ENCODE assay signal across 7 mouse cellular contexts in the genomic region with DNA sequence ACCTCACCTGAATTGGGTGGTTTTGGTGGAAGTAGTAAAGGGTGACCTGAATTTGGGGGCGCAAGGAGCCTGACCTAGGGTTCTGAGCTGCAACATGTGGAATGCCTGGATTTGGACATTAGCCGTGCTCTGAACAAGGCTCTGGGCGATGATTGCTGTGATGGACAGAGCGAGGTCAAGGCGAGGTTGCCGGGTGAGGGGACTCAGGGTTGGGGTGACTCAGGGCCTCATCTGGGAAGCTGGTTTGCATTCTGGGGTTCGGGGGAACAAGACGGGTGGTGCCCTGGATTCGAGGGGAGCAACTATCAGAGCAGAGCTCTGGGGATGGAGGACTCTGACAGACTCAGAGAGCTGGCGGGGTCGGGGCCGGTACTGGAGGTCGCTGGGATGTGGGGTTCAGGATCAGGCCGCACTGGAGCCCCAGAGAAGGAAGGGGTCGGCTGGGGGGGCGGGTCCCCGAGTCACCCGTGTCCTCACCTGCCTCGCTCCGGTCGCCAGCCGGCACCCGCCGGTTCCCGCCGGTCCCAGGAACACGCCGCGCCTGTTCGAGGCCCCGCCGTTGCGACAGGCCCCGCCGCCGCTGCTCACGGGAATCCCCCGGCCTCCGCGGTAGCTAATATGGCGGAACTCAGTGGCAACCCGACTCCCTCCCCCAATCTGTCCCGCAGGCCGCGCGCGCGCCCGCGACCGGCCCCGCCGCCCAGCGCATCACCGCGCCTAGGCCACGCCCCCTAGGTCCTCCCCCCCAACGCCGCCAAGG. TPM values are rescaled to one million over a fixed set of nuclear protein-coding genes. Genes with fewer than 3 reads are reported as not detected.
DNase-seq lines count a peak whose midpoint lies in the region; ATAC-seq and TF ChIP-seq lines count a peak whose summit lies in the region.

A gene (minus strand): TSS at position 724 of the 760 bp plus-strand sequence.

- peak; percentile 28 for DNase-seq in 3T3-L1 (ENCODE audit: low read depth, low spot score)
- no peak for DNase-seq in heart, postnatal 0 days (ENCODE audit: low spot score)
- DNase-seq in limb, embryonic 10.5 days (ENCODE audit: low spot score): no peak
- no peak for DNase-seq in thymus, postnatal 14 days

- peak within 1 kb of the TSS; percentile 96 for H3ac ChIP-seq in C2C12 (ENCODE audit: control insufficient read depth, insufficient read length, low read depth)

- H3K27me3 ChIP-seq in C2C12 (ENCODE audit: control insufficient read depth, insufficient read depth, insufficient read length): no peaks in the 10 kb centered on the region
- no peaks in the 10 kb centered on the region for H3K27me3 ChIP-seq in embryonic facial prominence, embryonic 15.5 days
- H3K27me3 ChIP-seq in heart, postnatal 0 days (ENCODE audit: control insufficient read depth, insufficient read depth, low read length): no peaks in the 10 kb centered on the region
- no peaks in the 10 kb centered on the region for H3K27me3 ChIP-seq in limb, embryonic 10.5 days (ENCODE audit: low read depth, poor library complexity, severe bottlenecking)
- no peaks in the 10 kb centered on the region for H3K27me3 ChIP-seq in neural tube, embryonic 14.5 days (ENCODE audit: control insufficient read depth, insufficient read depth, low read length)

- H3K4me2 ChIP-seq in embryonic facial prominence, embryonic 15.5 days (replicated peaks): peak within 1 kb of the TSS; percentile 77
- H3K4me2 ChIP-seq in heart, postnatal 0 days (ENCODE audit: low read depth, low read length): peak within 1 kb of the TSS; percentile 83
- peak within 1 kb of the TSS; percentile 89 for H3K4me2 ChIP-seq in neural tube, embryonic 14.5 days (ENCODE audit: low read depth, low read length)

- no peak for TF ChIP-seq CTCF in C2C12 (IDR thresholded peaks at IDR 0.05; ENCODE audit: control insufficient read depth, insufficient read depth, insufficient read length)
- TF ChIP-seq CTCF in heart, postnatal 0 days (IDR thresholded peaks at IDR 0.05; ENCODE audit: low read depth): no peak

- ATAC-seq in embryonic facial prominence, embryonic 15.5 days (ENCODE audit: insufficient number of reproducible peaks, low FRiP score, low TSS enrichment, low read depth): no peak
- ATAC-seq in heart, postnatal 0 days (ENCODE audit: insufficient read depth, low read depth): peak; percentile 2; the same call in 1 of the 2 replicates
- ATAC-seq in neural tube, embryonic 14.5 days (ENCODE audit: low read depth): peak; percentile 52

- H3K79me2 ChIP-seq in C2C12 (ENCODE audit: control insufficient read depth, insufficient read depth): peaks cover 53% of the 10 kb centered on the region

- H3K27ac ChIP-seq in embryonic facial prominence, embryonic 15.5 days (replicated peaks): peak within 1 kb of the TSS; percentile 80
- peak within 1 kb of the TSS; percentile 78 for H3K27ac ChIP-seq in heart, postnatal 0 days (ENCODE audit: low read depth)
- H3K27ac ChIP-seq in limb, embryonic 10.5 days: peak within 1 kb of the TSS; percentile 96
- H3K27ac ChIP-seq in neural tube, embryonic 14.5 days (ENCODE audit: low read depth, low read length): peak within 1 kb of the TSS; percentile 79

- H3K9ac ChIP-seq in embryonic facial prominence, embryonic 15.5 days: peak within 1 kb of the TSS; percentile 88
- H3K9ac ChIP-seq in heart, postnatal 0 days (replicated peaks; ENCODE audit: low read depth, low read length): peak within 1 kb of the TSS; percentile 92
- peak within 1 kb of the TSS; percentile 79 for H3K9ac ChIP-seq in neural tube, embryonic 14.5 days (replicated peaks; ENCODE audit: low read depth, low read length)

- peaks cover 34% of the 10 kb centered on the region for H3K4me1 ChIP-seq in embryonic facial prominence, embryonic 15.5 days
- peaks cover 17% of the 10 kb centered on the region for H3K4me1 ChIP-seq in heart, postnatal 0 days (ENCODE audit: control insufficient read depth, insufficient read depth)
- H3K4me1 ChIP-seq in limb, embryonic 10.5 days: peaks cover 24% of the 10 kb centered on the region
- peaks cover 21% of the 10 kb centered on the region for H3K4me1 ChIP-seq in neural tube, embryonic 14.5 days (ENCODE audit: control insufficient read depth, insufficient read depth, low read length)

- peaks cover 49% of the 10 kb centered on the region for H3K79me3 ChIP-seq in C2C12 (ENCODE audit: low read depth)

- no peak for TF ChIP-seq EP300 in heart, postnatal 0 days (IDR thresholded peaks at IDR 0.05; ENCODE audit: low read depth)

- 0% methylated on average over 50 of the region's 59 CpGs for WGBS in embryonic facial prominence, embryonic 15.5 days
- under 1% methylated on average over 54 of the region's 59 CpGs for WGBS in heart, postnatal 0 days
- WGBS in limb, embryonic 10.5 days: 2% methylated on average over 58 of the region's 59 CpGs
- WGBS in neural tube, embryonic 14.5 days: under 1% methylated on average over 58 of the region's 59 CpGs

- peak within 1 kb of the TSS; percentile 97 for H3K4me3 ChIP-seq in C2C12 (ENCODE audit: insufficient read depth, poor library complexity, severe bottlenecking)
- peak within 1 kb of the TSS; percentile 74 for H3K4me3 ChIP-seq in embryonic facial prominence, embryonic 15.5 days (replicated peaks)
- peak within 1 kb of the TSS; percentile 87 for H3K4me3 ChIP-seq in heart, postnatal 0 days (ENCODE audit: low read depth, low read length)
- peak within 1 kb of the TSS; percentile 83 for H3K4me3 ChIP-seq in limb, embryonic 10.5 days
- peak within 1 kb of the TSS; percentile 75 for H3K4me3 ChIP-seq in neural tube, embryonic 14.5 days (ENCODE audit: low read depth, low read length)

- peaks cover 36% of the 10 kb centered on the region for H3K36me3 ChIP-seq in C2C12 (ENCODE audit: control insufficient read depth, insufficient read depth)
- H3K36me3 ChIP-seq in embryonic facial prominence, embryonic 15.5 days: peaks cover 24% of the 10 kb centered on the region
- peaks cover 24% of the 10 kb centered on the region for H3K36me3 ChIP-seq in heart, postnatal 0 days (replicated peaks; ENCODE audit: control insufficient read depth, insufficient read depth, low read length)
- peaks cover 39% of the 10 kb centered on the region for H3K36me3 ChIP-seq in limb, embryonic 10.5 days
- H3K36me3 ChIP-seq in neural tube, embryonic 14.5 days (ENCODE audit: control insufficient read depth, insufficient read depth, low read length): peaks cover 4% of the 10 kb centered on the region; the same call in 1 of the 2 replicates

- no peaks in the 10 kb centered on the region for H3K9me3 ChIP-seq in embryonic facial prominence, embryonic 15.5 days (replicated peaks)
- H3K9me3 ChIP-seq in heart, postnatal 0 days (replicated peaks; ENCODE audit: control insufficient read depth, low read length): no peaks in the 10 kb centered on the region
- no peaks in the 10 kb centered on the region for H3K9me3 ChIP-seq in limb, embryonic 10.5 days (replicated peaks)
- H3K9me3 ChIP-seq in neural tube, embryonic 14.5 days (ENCODE audit: control insufficient read depth, low read length): no peaks in the 10 kb centered on the region

TF ChIP-seq in C2C12, 6 proteins besides CTCF, POLR2A, EP300 and RAD21:
- no peak for TF ChIP-seq MYOG (IDR thresholded peaks at IDR 0.05; ENCODE audit: control insufficient read depth, extremely low read depth, insufficient read length)
- TF ChIP-seq MYOD1 (IDR thresholded peaks at IDR 0.05; ENCODE audit: control insufficient read depth, insufficient read length, low read depth): no peak
- TF ChIP-seq MAX (IDR thresholded peaks at IDR 0.05): no peak
- no peak for TF ChIP-seq FOSL1 (IDR thresholded peaks at IDR 0.05; ENCODE audit: insufficient read depth, low read length, poor library complexity, severe bottlenecking)
- no peak for TF ChIP-seq CEBPB (IDR thresholded peaks at IDR 0.05; ENCODE audit: low read depth)
TF ChIP-seq in C2C12: peak in this region for 0.

RNA-seq across cellular contexts. Expression of the gene that starts here (rescaled TPM):
- 61.6 TPM for polyA plus RNA-seq in C2C12 (2012; fragmentation: generic; extraction: Trizol)
- polyA plus RNA-seq in embryonic facial prominence, embryonic 15.5 days (2015; fragmentation: Nextera tagmentation; extraction: Ambion mirVana): 98.8 and 102 TPM in 2 replicates
- total RNA-seq in heart, postnatal 0 days (2014; rRNA removed; ENCODE audit: low replicate concordance): 47.6 and 53.9 TPM in 2 replicates
- polyA plus RNA-seq in heart, postnatal 0 days (2015; fragmentation: Nextera tagmentation; extraction: Ambion mirVana): 45.8 and 48.4 TPM in 2 replicates
- 134 and 148 TPM in 2 replicates for polyA plus RNA-seq in limb, embryonic 10.5 days (2016; fragmentation: Nextera tagmentation; extraction: Ambion mirVana)
- polyA plus RNA-seq in neural tube, embryonic 14.5 days (2014; fragmentation: Nextera tagmentation; extraction: Ambion mirVana): 114 and 125 TPM in 2 replicates
